Mouse (Mus musculus) testis, adult 2 months (tissue): ENCODE data around the gene Mc3r. TPM values are rescaled to one million over a fixed set of nuclear protein-coding genes. Genes with fewer than 3 reads are reported as not detected.

Experiments used
- H3K27ac ChIP-seq: fragments of 200-500 bp; 2 replicates; pipeline ENCODE4 v1.5.1; 2012; ENCODE audit warnings: low read depth, low read length; ENCODE audit not compliant: control insufficient read depth, insufficient read depth
- H3K27me3 ChIP-seq: fragments of 200-500 bp; 2 replicates; pipeline ENCODE4 v1.6.1; 2012; ENCODE audit warnings: mild to moderate bottlenecking, low read length, moderate library complexity; ENCODE audit not compliant: control insufficient read depth, insufficient read depth
- H3K36me3 ChIP-seq: fragments of 200-500 bp; 2 replicates; pipeline ENCODE4 v1.6.1; 2012; ENCODE audit warnings: mild to moderate bottlenecking, low read length; ENCODE audit not compliant: control insufficient read depth, insufficient read depth
- H3K4me1 ChIP-seq: fragments of 200-500 bp; 2 replicates; pipeline ENCODE4 v1.6.1; 2012; ENCODE audit warnings: low read length; ENCODE audit not compliant: control insufficient read depth, insufficient read depth
- H3K4me3 ChIP-seq: fragments of 200-500 bp; 2 replicates; pipeline ENCODE4 v1.5.1; 2012; ENCODE audit warnings: low read depth, mild to moderate bottlenecking, low read length, moderate library complexity, mixed read lengths; ENCODE audit not compliant: control insufficient read depth
- CTCF ChIP-seq: fragments of 200-500 bp; IDR thresholded peaks from 2 replicates; pipeline ENCODE4 v1.5.1; 2012; ENCODE audit warnings: low read depth, mild to moderate bottlenecking, inconsistent platforms, low read length, moderate library complexity; ENCODE audit not compliant: control insufficient read depth, insufficient read depth, insufficient replicate concordance
- POLR2A ChIP-seq: fragments of 200-500 bp; IDR thresholded peaks from 2 replicates; pipeline ENCODE4 v1.6.1; 2012; ENCODE audit warnings: low read depth, mild to moderate bottlenecking, inconsistent platforms, low read length, moderate library complexity; ENCODE audit not compliant: control insufficient read depth
- polyA plus RNA-seq: library from polyadenylated mRNA; depleted of rRNA; stranded (reverse); fragments of >200 nt; gene quantifications from 2 replicates; pipeline ENCODE4 v1.2.3, GENCODE M21; 2012

Mc3r gene
- polyA plus RNA-seq, 1 experiment: not detected

DNA sequence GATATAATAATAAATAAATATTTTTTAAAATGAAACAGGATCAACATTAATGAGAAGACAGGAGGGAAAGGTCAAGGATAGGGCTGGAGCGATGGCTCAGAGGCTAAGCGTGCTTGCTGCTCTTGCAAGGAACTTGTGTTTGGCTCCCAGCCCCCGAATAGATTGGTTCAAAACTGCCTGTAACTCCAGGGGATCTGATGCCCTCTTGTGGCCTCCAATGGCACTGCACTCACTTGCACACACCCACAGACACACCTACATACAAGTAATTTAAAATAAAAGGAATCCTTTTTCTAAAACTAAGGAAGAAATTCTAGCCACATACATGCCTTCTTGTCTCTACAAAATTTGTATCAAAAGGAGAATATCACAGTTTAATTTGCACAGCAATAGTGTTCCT, 20.5 kb upstream of the Mc3r start:
- Histone ChIP-seq H3K4me3 (no peak overlapping the region), H3K27me3 (no peaks in the 10 kb centered on the region), H3K36me3 (no peaks in the 10 kb centered on the region), H3K27ac (no peak overlapping the region), H3K4me1 (no peaks in the 10 kb centered on the region)
- peak; percentile 63; the same call in 1 of the 2 replicates for TF ChIP-seq CTCF
- TF ChIP-seq POLR2A: no peak

DNA sequence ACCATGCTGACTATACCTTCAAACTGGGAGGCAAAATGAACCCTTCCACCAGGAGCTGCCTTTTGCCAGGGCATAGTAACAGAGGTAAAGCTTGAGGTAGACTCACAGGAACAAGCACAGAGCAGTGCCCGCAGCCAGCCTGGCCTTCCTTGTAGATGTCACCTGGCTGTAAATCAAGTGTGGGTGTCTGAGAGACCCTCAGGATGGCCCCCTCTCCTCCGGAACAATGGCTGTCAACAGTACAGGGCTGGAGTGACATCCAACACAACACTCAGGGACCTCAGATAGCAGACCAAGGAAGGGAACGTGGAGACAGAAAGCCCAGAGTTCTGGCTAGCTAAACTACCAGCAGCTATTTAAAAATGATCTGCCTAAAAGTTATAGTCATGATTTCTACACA, 19.1 kb upstream of the Mc3r start:
- TF ChIP-seq CTCF (no peak), POLR2A (no peak)
- no peaks in the 10 kb centered on the region for H3K36me3 ChIP-seq
- H3K4me3 ChIP-seq: no peak overlapping the region
- no peaks in the 10 kb centered on the region for H3K27me3 ChIP-seq
- H3K27ac ChIP-seq: no peak overlapping the region
- no peaks in the 10 kb centered on the region for H3K4me1 ChIP-seq

DNA sequence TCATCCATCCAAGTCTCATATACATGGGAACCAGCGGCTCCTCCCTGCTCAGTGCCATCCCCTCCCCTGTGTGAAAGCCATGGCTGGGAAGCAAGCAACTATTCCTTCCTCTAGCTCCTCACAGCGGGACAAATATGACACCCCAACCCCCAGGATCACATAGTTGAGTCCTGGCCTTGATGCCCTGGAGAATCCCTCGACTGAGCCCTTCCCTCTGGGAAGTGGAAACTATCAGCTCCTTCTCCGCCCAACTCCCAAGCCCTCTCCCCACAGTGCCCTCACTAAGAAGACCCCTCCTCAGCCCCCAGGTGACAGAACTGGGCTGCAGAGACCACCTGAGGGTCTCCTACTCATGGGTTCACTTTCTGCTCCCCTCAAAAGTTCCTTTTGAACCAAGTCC, 18.2 kb upstream of the Mc3r start:
- TF ChIP-seq POLR2A (no peak), CTCF (no peak)
- Histone ChIP-seq H3K36me3 (no peaks in the 10 kb centered on the region), H3K4me1 (no peaks in the 10 kb centered on the region), H3K27ac (no peak overlapping the region), H3K27me3 (no peaks in the 10 kb centered on the region), H3K4me3 (no peak overlapping the region)

DNA sequence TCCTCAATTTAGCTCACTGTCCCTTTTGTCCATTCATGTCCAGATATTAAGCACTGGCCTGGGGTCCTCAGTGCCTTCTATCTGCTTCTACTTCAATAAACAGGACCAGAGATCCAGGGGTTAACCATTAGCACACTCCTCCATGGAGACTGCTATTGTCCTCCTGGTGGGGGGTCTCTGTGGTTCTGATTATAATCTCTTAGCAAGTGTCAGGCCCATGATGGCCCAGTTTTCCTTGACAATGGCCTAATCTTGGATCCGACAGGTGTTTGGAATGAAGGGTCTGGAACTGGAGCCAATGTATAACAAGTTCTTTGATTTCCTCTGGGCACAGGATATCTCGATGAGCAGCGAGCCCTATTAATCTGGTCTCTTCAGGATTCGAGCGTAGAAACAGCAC, 10.1 kb upstream of the Mc3r start:
- H3K4me3 ChIP-seq: no peak overlapping the region
- H3K36me3 ChIP-seq: no peaks in the 10 kb centered on the region
- no peak overlapping the region for H3K27ac ChIP-seq
- no peaks in the 10 kb centered on the region for H3K27me3 ChIP-seq
- TF ChIP-seq CTCF (no peak), POLR2A (no peak)
- no peaks in the 10 kb centered on the region for H3K4me1 ChIP-seq

DNA sequence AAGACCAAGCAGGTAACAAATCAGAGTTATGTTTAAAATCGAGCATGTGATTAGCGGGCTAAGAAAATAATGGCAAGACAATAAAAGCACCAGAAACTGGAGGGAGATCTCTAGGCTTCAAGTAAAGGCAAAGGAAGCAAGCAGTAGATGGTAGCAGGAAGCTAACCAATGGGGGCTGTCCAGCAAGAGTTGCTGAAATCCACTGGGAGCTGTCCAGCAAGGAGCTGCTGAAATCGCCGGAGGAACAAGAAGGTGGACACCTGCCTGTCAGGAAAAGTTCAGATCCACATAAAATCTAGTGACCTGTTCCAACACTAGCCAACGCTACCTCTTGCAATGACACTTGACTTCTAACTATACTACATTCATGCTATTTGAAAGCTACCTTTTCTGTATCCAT, 7.3 kb upstream of the Mc3r start:
- TF ChIP-seq CTCF: no peak
- TF ChIP-seq POLR2A: no peak
- Histone ChIP-seq H3K27me3 (no peaks in the 10 kb centered on the region), H3K4me3 (no peak overlapping the region), H3K36me3 (no peaks in the 10 kb centered on the region), H3K4me1 (peaks cover 4% of the 10 kb centered on the region; the same call in 1 of the 2 replicates), H3K27ac (no peak overlapping the region)

DNA sequence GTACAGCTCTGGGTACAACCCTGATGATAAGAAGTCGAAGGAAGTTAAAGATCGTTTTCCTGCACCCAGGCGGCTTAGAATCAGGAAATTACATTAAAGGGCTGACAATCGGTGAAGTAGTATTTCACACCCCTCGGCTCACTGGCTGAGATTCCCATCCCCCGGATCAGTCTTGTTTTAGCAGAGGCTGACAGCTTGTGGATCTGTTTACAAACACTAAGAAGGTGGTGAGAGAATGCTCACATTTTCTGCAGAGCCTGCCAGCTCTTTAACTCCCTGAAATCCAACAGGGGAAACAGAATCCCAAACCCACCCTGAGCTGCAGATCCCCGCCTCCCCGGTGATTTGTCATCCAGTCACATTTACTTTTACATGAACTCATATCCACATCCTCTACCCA, 2.8 kb upstream of the Mc3r start:
- no peaks in the 10 kb centered on the region for H3K36me3 ChIP-seq
- no peak for TF ChIP-seq POLR2A
- no peak for TF ChIP-seq CTCF
- no peak overlapping the region for H3K27ac ChIP-seq
- no peaks in the 10 kb centered on the region for H3K27me3 ChIP-seq
- peaks cover 16% of the 10 kb centered on the region for H3K4me1 ChIP-seq
- H3K4me3 ChIP-seq: peak overlapping the region; percentile 2; the same call in 1 of the 2 replicates

DNA sequence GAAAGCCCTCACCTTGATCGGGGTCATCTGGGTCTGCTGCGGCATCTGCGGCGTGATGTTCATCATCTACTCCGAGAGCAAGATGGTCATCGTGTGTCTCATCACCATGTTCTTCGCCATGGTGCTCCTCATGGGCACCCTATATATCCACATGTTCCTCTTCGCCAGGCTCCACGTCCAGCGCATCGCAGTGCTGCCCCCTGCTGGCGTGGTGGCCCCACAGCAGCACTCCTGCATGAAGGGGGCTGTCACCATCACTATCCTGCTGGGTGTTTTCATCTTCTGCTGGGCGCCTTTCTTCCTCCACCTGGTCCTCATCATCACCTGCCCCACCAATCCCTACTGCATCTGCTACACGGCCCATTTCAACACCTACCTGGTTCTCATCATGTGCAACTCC, 1.0 kb downstream of the Mc3r start:
- Histone ChIP-seq H3K27ac (no peak overlapping the region), H3K36me3 (no peaks in the 10 kb centered on the region), H3K4me1 (peaks cover 16% of the 10 kb centered on the region), H3K4me3 (peak overlapping the region; percentile 44), H3K27me3 (no peaks in the 10 kb centered on the region)
- TF ChIP-seq POLR2A (no peak), CTCF (peak; percentile 95)

DNA sequence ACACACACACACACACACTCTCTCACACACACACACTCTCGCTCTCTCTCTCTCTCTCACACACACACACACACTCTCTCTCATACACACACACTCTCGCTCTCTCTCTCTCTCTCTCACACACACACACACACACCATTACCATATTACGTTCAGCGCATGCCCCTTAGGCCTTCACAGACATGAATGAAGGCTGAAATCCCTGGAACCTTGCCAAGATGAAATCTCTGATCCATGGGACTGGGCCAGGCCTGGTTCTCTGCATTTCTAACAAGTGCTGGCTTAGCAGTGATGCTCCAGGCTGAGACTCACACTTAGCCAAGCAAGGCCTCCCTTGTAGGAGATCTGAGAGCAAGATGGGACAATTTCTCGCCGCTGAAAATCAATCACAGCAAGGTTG, 8.1 kb downstream of the Mc3r start:
- Histone ChIP-seq H3K27ac (no peak overlapping the region), H3K4me3 (no peak overlapping the region), H3K27me3 (no peaks in the 10 kb centered on the region), H3K4me1 (no peaks in the 10 kb centered on the region), H3K36me3 (no peaks in the 10 kb centered on the region)
- TF ChIP-seq POLR2A: no peak
- no peak for TF ChIP-seq CTCF
